Mouse (Mus musculus) intestine, embryonic 14.5 days (tissue): ENCODE results near the gene Acoxl. TPM values are rescaled to one million over a fixed set of nuclear protein-coding genes. Genes with fewer than 3 reads are reported as not detected.

Source experiments
- ATAC-seq: fragments of 200-750 bp; cut with Nextera tagmentation; replicated peaks from 2 replicates; pipeline ENCODE4 v1.8.0; 2017; ENCODE audit warnings: low read depth, moderate number of reproducible peaks, moderate TSS enrichment, moderate library complexity; ENCODE audit not compliant: low FRiP score, low TSS enrichment
- DNase-seq: peaks from one replicate; pipeline ENCODE4 v3.0.0-alpha.2; 2018; ENCODE audit warnings: low spot score
- H3K27ac ChIP-seq: fragments of 300-500 bp; sonication (generic); 2 replicates; pipeline ENCODE4 v1.5.1; 2014; ENCODE audit warnings: low read depth, mild to moderate bottlenecking, control low read depth
- H3K27me3 ChIP-seq: fragments of 300-500 bp; sonication (generic); replicated peaks from 2 replicates; pipeline ENCODE4 v1.6.1; 2014; ENCODE audit warnings: low read length, control low read depth; ENCODE audit not compliant: control insufficient read depth, insufficient read depth
- H3K36me3 ChIP-seq: fragments of 300-500 bp; sonication (generic); 2 replicates; pipeline ENCODE4 v1.6.1; 2014; ENCODE audit warnings: low read length, control low read depth; ENCODE audit not compliant: control insufficient read depth, insufficient read depth
- H3K4me1 ChIP-seq: fragments of 300-500 bp; sonication (generic); replicated peaks from 2 replicates; pipeline ENCODE4 v1.6.1; 2014; ENCODE audit warnings: low read length, control low read depth, mixed read lengths; ENCODE audit not compliant: control insufficient read depth, insufficient read depth
- H3K4me2 ChIP-seq: fragments of 300-500 bp; sonication (generic); 2 replicates; pipeline ENCODE4 v1.6.1; 2014; ENCODE audit warnings: low read length
- H3K4me3 ChIP-seq: fragments of 300-500 bp; sonication (generic); 2 replicates; pipeline ENCODE4 v1.5.1; 2014; ENCODE audit warnings: low read depth, low read length, control low read depth, mixed read lengths
- H3K9ac ChIP-seq: fragments of 300-500 bp; sonication (generic); 2 replicates; pipeline ENCODE4 v1.6.1; 2014; ENCODE audit warnings: mild to moderate bottlenecking, low read length
- H3K9me3 ChIP-seq: fragments of 300-500 bp; sonication (generic); 2 replicates; pipeline ENCODE4 v1.6.1; 2016; ENCODE audit warnings: low read length, control low read depth; ENCODE audit not compliant: control insufficient read depth
- WGBS: fragments of 180-500 bp; shearing (Covaris S2); extraction: QIAGEN DNeasy Blood & Tissue Kit; methylation state at CpG from one replicate; pipeline ENCODE4 v1.1.7; 2014; 5-methylcytosine and 5-hydroxymethylcytosine counted together
- polyA plus RNA-seq: library from polyadenylated mRNA; unstranded; fragments of >200 nt; fragmentation: Nextera tagmentation; extraction: Ambion mirVana; gene quantifications from 2 replicates; pipeline ENCODE4 v1.2.1, GENCODE M21; 2014

Gene Acoxl
- polyA plus RNA-seq, 1 experiment from 2014 or later: 0.19 TPM

DNA sequence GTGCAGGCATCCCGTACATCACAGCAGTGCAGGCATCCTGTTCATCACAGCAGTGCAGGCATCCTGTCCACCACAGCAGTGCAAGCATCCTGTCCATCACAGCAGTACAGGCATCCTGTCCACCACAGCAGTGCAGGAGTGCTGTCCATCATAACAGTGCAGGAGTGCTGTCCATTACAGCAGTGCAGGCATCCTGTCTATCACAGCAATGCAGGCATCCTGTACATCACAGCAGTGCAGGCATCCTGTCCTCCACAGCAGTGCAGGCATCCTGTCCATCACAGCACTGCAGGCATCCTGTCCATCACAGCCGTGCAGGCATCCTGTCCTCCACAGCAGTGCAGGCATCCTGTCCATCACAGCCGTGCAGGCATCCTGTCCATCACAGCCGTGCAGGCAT, 207.8 kb downstream of the Acoxl start:
- WGBS: 61% methylated on average over 4 of the region's 4 CpGs

DNA sequence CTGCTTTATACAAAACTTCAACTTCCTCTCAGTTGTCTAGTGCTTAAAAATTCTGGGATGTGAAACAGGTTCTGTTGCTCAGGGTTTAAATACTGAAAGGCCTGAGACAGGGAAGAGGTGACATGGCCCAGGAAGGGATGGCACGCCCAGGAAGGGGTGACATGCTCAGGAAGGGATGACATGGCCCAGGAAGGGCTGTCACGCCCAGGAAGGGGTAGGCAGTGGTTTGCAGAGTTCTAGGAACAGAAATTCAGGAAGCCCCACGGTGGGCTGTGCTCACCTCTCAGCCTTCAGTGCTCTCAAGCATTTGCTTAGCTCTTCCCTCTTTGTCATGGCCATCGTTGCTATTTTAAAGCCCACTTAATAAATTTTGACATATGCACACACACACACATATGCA, 216.2 kb downstream of the Acoxl start:
- Histone ChIP-seq H3K27me3 (no peaks in the 10 kb centered on the region), H3K4me1 (no peaks in the 10 kb centered on the region), H3K4me3 (no peak overlapping the region), H3K9me3 (no peaks in the 10 kb centered on the region), H3K27ac (no peak overlapping the region), H3K4me2 (no peak overlapping the region), H3K36me3 (no peaks in the 10 kb centered on the region), H3K9ac (no peak overlapping the region)
- DNase-seq: no peak
- ATAC-seq: no peak
- 71% methylated on average over 4 of the region's 4 CpGs for WGBS

More for the DNA sequence above, 207.8 kb downstream of the Acoxl start:
- H3K27me3 ChIP-seq: no peaks in the 10 kb centered on the region
- H3K9ac ChIP-seq: no peak overlapping the region
- no peak overlapping the region for H3K4me3 ChIP-seq
- no peaks in the 10 kb centered on the region for H3K4me1 ChIP-seq
- H3K36me3 ChIP-seq: no peaks in the 10 kb centered on the region
- DNase-seq: no peak
- ATAC-seq: no peak
- no peak overlapping the region for H3K4me2 ChIP-seq
- no peaks in the 10 kb centered on the region; the same call in 1 of the 2 replicates for H3K9me3 ChIP-seq
- H3K27ac ChIP-seq: no peak overlapping the region

DNA sequence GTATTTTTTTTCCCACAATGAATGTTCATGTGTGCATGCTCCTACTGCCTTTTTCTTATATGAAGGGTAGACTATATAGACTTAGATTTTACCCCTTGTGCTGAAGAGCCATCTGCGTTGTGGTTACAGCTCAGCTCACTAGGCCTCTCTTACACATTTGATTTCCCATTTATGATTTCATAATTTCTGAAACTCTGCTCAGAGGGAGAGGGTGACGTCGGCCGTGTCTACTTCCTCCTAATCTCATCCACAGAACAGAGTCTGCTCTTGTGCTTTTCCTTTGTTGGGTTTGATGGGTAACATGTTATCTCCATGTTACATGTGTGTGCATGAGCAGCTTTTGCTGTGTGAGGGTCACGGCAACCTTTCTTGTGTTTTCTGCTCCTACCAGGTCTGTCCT, 219.2 kb downstream of the Acoxl start:
- no peaks in the 10 kb centered on the region for H3K36me3 ChIP-seq
- H3K4me2 ChIP-seq: no peak overlapping the region
- H3K9ac ChIP-seq: no peak overlapping the region
- DNase-seq: no peak
- H3K4me1 ChIP-seq: no peaks in the 10 kb centered on the region
- no peaks in the 10 kb centered on the region for H3K9me3 ChIP-seq
- 91% methylated on average over 5 of the region's 5 CpGs for WGBS
- H3K27ac ChIP-seq: no peak overlapping the region
- ATAC-seq: no peak
- no peak overlapping the region for H3K4me3 ChIP-seq
- no peaks in the 10 kb centered on the region for H3K27me3 ChIP-seq

DNA sequence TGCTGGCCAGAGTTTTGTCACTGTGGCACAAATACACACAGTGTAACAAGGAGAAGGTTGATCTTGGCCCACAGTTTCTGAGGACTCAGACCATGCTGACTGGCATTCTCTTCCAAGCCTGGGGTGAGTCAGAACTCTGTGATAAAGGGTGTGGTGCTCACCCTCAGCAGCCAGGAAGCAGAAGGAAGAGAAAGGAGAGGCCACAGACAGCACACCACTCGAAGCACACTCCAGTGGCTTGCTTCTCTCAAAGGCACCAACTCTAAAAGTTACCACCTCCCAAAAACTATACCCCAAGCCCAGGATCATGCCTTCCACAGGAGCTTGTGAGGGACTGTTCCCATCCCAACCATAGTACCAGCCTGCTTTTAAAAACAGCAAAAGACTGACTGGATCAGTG, 220.0 kb downstream of the Acoxl start:
- no peak overlapping the region for H3K27ac ChIP-seq
- H3K9ac ChIP-seq: no peak overlapping the region
- H3K4me2 ChIP-seq: no peak overlapping the region
- 80% methylated on average over 1 of the region's 1 CpGs for WGBS
- no peaks in the 10 kb centered on the region for H3K4me1 ChIP-seq
- H3K4me3 ChIP-seq: no peak overlapping the region
- H3K9me3 ChIP-seq: no peaks in the 10 kb centered on the region
- no peaks in the 10 kb centered on the region for H3K27me3 ChIP-seq
- no peak for ATAC-seq
- DNase-seq: no peak
- H3K36me3 ChIP-seq: no peaks in the 10 kb centered on the region

DNA sequence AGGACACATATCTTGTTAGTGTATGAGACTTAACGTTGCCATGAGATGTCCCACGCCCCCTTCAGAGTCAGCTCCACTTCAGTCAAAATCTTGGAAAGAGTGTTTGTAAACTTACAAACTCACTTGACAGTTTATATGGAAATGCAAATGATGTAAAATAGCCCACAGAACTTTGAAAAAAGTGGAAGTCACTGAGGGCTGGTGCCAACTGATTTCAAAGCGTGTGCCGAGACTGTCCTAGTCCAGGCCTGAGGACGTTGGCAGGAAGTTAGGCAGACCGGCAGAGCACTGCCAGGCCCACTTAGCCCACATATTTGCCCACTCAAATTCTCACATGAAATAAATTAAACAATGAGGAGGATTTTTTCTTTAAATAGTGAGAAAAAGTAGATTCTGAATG, 221.5 kb downstream of the Acoxl start:
- no peaks in the 10 kb centered on the region for H3K27me3 ChIP-seq
- no peak overlapping the region for H3K9ac ChIP-seq
- H3K4me1 ChIP-seq: no peaks in the 10 kb centered on the region
- H3K4me2 ChIP-seq: no peak overlapping the region
- no peak for ATAC-seq
- no peak for DNase-seq
- H3K9me3 ChIP-seq: no peaks in the 10 kb centered on the region
- H3K36me3 ChIP-seq: no peaks in the 10 kb centered on the region
- H3K27ac ChIP-seq: no peak overlapping the region
- H3K4me3 ChIP-seq: no peak overlapping the region
- WGBS: 60% methylated on average over 6 of the region's 6 CpGs

DNA sequence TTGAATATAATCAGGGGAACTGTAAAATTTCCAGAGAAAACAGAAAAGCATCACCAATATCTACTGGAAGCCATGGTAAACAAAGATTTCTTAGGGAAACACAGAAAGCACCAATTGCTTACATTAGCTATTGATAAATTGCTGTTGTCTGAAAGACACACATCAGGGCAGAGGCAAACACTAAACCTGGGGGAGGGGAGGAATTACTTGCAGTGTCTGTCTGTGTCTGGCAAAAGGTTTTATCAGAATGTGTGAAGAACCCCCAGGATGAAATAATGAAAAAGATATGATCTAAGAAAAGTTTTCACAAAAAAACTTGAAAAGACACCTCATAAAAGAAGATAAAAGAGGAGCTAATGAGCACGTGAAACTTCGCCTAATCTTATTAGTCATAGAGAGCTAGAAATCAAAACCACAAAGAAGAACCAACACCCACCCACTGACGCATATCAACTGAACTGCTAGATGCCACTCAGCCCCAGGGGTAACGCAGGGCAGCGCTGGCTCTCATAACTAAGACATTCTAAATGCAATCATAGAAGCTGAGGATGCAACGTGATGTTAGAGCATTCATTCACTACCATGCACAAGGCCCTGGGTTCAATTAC, 222.1 kb downstream of the Acoxl start:
- no peak for DNase-seq

DNA sequence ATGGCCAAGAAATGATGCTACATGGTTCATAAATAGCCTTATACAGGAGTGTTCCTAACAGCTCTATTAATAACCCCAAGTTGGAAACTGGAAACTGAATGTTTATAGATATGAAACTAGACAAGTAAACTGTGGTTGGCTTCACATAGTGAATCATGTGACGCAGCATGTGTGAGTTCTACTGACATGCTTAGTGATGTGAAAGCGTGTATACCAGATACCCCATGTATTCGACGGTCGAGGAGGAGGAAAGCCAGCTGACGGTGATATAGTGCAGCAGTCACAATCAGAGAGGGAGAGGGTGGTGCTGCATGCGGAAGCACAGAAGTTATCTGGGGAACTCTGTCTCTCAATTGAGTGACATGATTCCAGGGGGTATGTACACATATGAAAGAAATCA, 222.8 kb downstream of the Acoxl start:
- Histone ChIP-seq H3K4me1 (no peaks in the 10 kb centered on the region), H3K9ac (no peak overlapping the region), H3K27ac (no peak overlapping the region), H3K4me3 (no peak overlapping the region), H3K4me2 (no peak overlapping the region), H3K27me3 (no peaks in the 10 kb centered on the region), H3K36me3 (no peaks in the 10 kb centered on the region), H3K9me3 (no peaks in the 10 kb centered on the region)
- ATAC-seq (no peak), DNase-seq (no peak)
- WGBS: 49% methylated on average over 7 of the region's 7 CpGs

More for the DNA sequence above, 222.1 kb downstream of the Acoxl start:
- Histone ChIP-seq H3K4me2 (no peak overlapping the region), H3K4me1 (no peaks in the 10 kb centered on the region), H3K9ac (no peak overlapping the region), H3K27ac (no peak overlapping the region), H3K36me3 (no peaks in the 10 kb centered on the region), H3K4me3 (no peak overlapping the region), H3K9me3 (no peaks in the 10 kb centered on the region), H3K27me3 (no peaks in the 10 kb centered on the region)
- ATAC-seq: no peak
- 63% methylated on average over 6 of the region's 6 CpGs for WGBS

DNA sequence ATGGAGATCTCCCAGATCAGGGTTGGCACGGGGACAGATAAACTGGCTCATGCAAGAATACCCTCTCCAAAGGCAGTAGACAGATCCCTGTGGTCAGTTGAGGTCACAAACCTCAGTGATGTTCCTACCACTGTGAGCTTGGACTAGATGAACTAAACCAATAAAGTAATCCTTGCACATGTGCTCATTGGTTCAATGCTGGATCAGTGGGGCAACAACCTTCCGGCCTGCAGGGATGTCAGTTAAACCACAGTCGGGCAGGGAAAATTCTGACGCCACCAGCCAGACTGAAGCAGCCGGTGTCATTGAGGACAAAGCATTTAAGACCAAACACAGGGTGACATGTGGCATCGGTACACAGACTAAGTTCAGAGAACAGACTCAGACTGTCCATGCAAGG, 224.1 kb downstream of the Acoxl start:
- H3K4me2 ChIP-seq: no peak overlapping the region
- H3K27ac ChIP-seq: no peak overlapping the region
- H3K4me1 ChIP-seq: no peaks in the 10 kb centered on the region
- no peaks in the 10 kb centered on the region for H3K9me3 ChIP-seq
- WGBS: 94% methylated on average over 6 of the region's 6 CpGs
- no peak for DNase-seq
- no peak for ATAC-seq
- no peak overlapping the region for H3K4me3 ChIP-seq
- H3K36me3 ChIP-seq: no peaks in the 10 kb centered on the region
- no peaks in the 10 kb centered on the region for H3K27me3 ChIP-seq
- no peak overlapping the region for H3K9ac ChIP-seq

DNA sequence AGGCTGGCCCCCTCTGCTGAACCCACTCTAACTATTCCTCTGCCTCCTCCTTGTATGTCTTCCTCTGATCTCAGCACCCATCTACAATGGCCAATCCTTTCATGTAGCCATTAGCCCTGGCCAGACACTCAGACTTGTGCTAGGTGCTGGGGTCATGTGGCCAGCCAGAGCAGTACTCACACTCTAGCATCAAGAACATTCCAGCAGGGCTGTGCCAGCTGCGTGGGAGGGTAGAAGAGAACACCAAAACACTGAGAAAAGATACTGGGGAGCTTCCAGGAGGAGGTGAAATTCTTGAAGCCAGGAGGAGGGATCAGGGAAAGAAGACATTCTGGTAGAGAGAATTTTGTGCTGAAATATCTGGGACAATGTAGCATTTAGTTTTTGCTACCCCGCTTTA, 226.3 kb downstream of the Acoxl start:
- Histone ChIP-seq H3K4me3 (no peak overlapping the region), H3K9me3 (no peaks in the 10 kb centered on the region), H3K27ac (no peak overlapping the region), H3K4me2 (no peak overlapping the region), H3K36me3 (no peaks in the 10 kb centered on the region), H3K27me3 (no peaks in the 10 kb centered on the region), H3K4me1 (no peaks in the 10 kb centered on the region), H3K9ac (no peak overlapping the region)
- ATAC-seq: no peak
- no peak for DNase-seq
- WGBS: 93% methylated on average over 2 of the region's 2 CpGs
